Mouse (Mus musculus) heart, embryonic 14.5 days (tissue): ENCODE measurements around the gene Mum1. TPM values are rescaled to one million over a fixed set of nuclear protein-coding genes. Genes with fewer than 3 reads are reported as not detected.

Source experiments
- ATAC-seq: fragments of 200-750 bp; cut with Nextera tagmentation; 2 replicates; pipeline ENCODE4 v1.8.0; 2017; ENCODE audit warnings: low read depth, moderate TSS enrichment; ENCODE audit not compliant: insufficient number of reproducible peaks, insufficient read depth, low FRiP score
- H3K27ac ChIP-seq, 2 experiments: fragments of 200-500 bp in 1 of 2; fragments of 300-500 bp in 1 of 2; sonication (generic) in 1 of 2; replicated peaks in 1 of 2; 2 replicates each; pipeline ENCODE4 v1.5.1; 2012 to 2014; ENCODE audit warnings: low read depth in 2 of 2, low read length in 2 of 2, control low read depth in 1 of 2, mild to moderate bottlenecking in 1 of 2, mixed read lengths in 1 of 2; ENCODE audit not compliant: control insufficient read depth in 1 of 2, insufficient read depth in 1 of 2
- H3K27me3 ChIP-seq: fragments of 300-500 bp; sonication (generic); 2 replicates; pipeline ENCODE4 v1.6.1; 2014; ENCODE audit warnings: mild to moderate bottlenecking, low read length, control low read depth; ENCODE audit not compliant: control insufficient read depth, insufficient read depth
- H3K36me3 ChIP-seq: fragments of 300-500 bp; sonication (generic); 2 replicates; pipeline ENCODE4 v1.6.1; 2014; ENCODE audit warnings: mild to moderate bottlenecking, control low read depth, low read length, mixed read lengths; ENCODE audit not compliant: control insufficient read depth, insufficient read depth
- H3K4me1 ChIP-seq, 2 experiments: fragments of 200-500 bp in 1 of 2; fragments of 300-500 bp in 1 of 2; sonication (generic) in 1 of 2; 2 replicates each; pipeline ENCODE4 v1.6.1; 2012 to 2014; ENCODE audit warnings: low read length in 2 of 2, control low read depth in 1 of 2, mixed read lengths in 1 of 2; ENCODE audit not compliant: control insufficient read depth in 2 of 2, insufficient read depth in 2 of 2
- H3K4me2 ChIP-seq: fragments of 300-500 bp; sonication (generic); 2 replicates; pipeline ENCODE4 v1.6.1; 2014; ENCODE audit warnings: mild to moderate bottlenecking, low read length
- H3K4me3 ChIP-seq, 2 experiments: fragments of 200-500 bp in 1 of 2; fragments of 300-500 bp in 1 of 2; sonication (generic) in 1 of 2; 2 replicates each; pipeline ENCODE4 v1.5.1; 2012 to 2014; ENCODE audit warnings: low read length in 2 of 2, mild to moderate bottlenecking in 2 of 2, control low read depth in 1 of 2, low read depth in 1 of 2, moderate library complexity in 1 of 2; ENCODE audit not compliant: control insufficient read depth in 1 of 2, insufficient read depth in 1 of 2
- H3K9ac ChIP-seq: fragments of 300-500 bp; sonication (generic); 2 replicates; pipeline ENCODE4 v1.6.1; 2014; ENCODE audit warnings: mild to moderate bottlenecking, low read length
- H3K9me3 ChIP-seq: fragments of 300-500 bp; sonication (generic); 2 replicates; pipeline ENCODE4 v1.6.1; 2016; ENCODE audit warnings: low read length, control low read depth; ENCODE audit not compliant: control insufficient read depth
- WGBS: fragments of 180-500 bp; shearing (Covaris S2); extraction: QIAGEN DNeasy Blood & Tissue Kit; methylation state at CpG from one replicate; pipeline ENCODE4 v1.1.7; 2014; 5-methylcytosine and 5-hydroxymethylcytosine counted together
- polyA plus RNA-seq: library from polyadenylated mRNA; unstranded; fragments of >200 nt; fragmentation: Nextera tagmentation; extraction: Ambion mirVana; gene quantifications from 2 replicates; pipeline ENCODE4 v1.2.1, GENCODE M21; 2014

Mum1 gene
- polyA plus RNA-seq, 1 experiment from 2014 or later: 29.3 TPM

DNA sequence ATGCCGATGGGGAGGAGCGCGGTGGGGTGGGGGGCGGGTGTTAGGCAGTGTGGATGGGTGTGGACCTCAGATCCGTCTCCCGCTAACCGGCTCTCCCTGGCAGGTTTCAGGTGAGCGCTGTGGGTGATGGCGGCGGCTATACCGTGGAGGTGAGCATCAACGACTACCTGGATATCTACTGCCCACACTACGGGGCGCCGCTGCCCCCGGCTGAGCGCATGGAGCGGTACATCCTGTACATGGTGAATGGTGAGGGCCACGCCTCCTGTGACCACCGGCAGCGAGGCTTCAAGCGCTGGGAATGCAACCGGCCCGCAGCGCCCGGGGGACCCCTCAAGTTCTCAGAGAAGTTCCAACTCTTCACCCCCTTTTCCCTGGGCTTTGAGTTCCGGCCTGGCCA lies 39.6 kb upstream of the Mum1 start:
- WGBS: 44% methylated on average over 27 of the region's 27 CpGs
- Histone ChIP-seq H3K9ac (no peak overlapping the region), H3K27me3 (peaks cover 31% of the 10 kb centered on the region), H3K4me2 (no peak overlapping the region), H3K9me3 (no peaks in the 10 kb centered on the region), H3K4me3 (no peak overlapping the region), H3K27ac (no peak overlapping the region), H3K4me1 (peaks cover 0 to 16% of the 10 kb centered on the region in 2 experiments; a peak in 2 of 4 replicates), H3K36me3 (peaks cover 14% of the 10 kb centered on the region; the same call in 1 of the 2 replicates)
- no peak for ATAC-seq

DNA sequence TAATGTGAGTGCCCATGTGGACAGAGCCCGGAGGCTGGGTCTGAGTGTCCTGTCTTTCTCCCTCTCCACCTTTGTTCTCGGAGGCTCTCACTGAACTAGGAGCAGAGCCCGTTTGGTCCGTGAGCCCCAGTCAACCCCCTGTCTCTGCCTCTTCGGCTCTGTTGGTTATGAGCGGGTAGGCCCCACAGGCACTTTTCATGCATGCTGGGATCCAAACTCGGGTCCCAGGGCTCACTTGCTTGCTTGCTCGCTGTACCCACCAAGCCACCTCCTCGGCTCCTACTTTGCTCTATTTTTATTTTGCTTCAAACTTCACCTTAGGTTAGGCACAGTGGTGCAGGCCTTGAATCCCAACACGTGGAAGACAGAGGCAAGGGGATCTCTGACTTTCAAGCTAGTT lies 38.5 kb upstream of the Mum1 start:
- H3K36me3 ChIP-seq: peaks cover 14% of the 10 kb centered on the region; the same call in 1 of the 2 replicates
- no peak overlapping the region for H3K4me3 ChIP-seq
- ATAC-seq: no peak
- no peaks in the 10 kb centered on the region for H3K9me3 ChIP-seq
- WGBS: 91% methylated on average over 10 of the region's 10 CpGs
- peaks cover 0 to 16% of the 10 kb centered on the region in 2 experiments; a peak in 2 of 4 replicates for H3K4me1 ChIP-seq
- peaks cover 42% of the 10 kb centered on the region for H3K27me3 ChIP-seq
- H3K9ac ChIP-seq: no peak overlapping the region
- H3K4me2 ChIP-seq: no peak overlapping the region
- H3K27ac ChIP-seq: no peak overlapping the region

DNA sequence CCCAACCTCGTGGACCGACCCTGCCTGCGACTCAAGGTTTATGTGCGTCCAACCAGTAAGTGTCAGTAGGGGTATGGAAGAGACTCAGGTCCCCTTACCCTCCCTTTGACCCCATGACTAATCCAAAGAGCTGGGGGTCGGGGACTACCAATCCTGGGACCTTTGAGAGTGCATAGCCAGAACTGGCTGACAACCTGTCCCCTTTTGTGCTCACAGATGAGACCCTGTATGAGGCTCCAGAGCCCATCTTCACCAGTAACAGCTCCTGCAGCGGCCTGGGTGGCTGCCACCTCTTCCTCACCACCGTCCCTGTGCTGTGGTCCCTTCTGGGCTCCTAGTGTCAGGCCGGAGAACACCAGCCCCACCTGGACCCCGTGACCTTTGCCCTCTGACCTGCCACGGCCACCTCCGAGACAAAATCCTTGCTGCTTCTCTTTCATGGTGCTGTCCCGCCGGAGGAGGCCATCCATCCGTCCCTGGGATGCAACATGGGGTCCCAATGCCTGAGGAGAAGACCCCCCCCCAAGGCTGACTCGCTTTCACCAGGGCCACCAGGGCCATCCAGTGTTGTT lies 37.7 kb upstream of the Mum1 start:
- peaks cover 43% of the 10 kb centered on the region for H3K27me3 ChIP-seq

DNA sequence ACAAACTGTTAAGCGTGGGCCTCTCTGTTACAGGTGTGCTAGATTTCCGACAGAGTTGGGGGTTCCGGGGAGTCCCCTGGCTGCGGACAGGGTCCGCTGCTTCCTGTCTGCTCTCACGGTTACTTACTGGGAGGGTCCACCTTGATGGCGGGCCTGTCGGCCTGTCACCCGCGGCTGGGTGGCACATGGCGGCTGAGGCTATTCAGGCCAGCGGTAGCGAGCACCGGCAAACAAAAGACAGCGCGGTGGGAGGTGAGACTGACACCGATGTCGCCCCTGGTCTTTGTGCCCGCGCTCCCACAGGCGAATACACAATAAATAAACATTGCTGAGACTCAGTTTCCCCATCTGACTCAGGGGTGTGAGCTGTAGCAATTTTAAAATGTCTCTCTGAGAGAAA lies 36.2 kb upstream of the Mum1 start:
- H3K27me3 ChIP-seq: peaks cover 43% of the 10 kb centered on the region
- ATAC-seq: no peak
- H3K9me3 ChIP-seq: no peaks in the 10 kb centered on the region
- peak overlapping the region; percentile 90 for H3K4me2 ChIP-seq
- 4% methylated on average over 21 of the region's 21 CpGs for WGBS
- H3K9ac ChIP-seq: peak overlapping the region; percentile 62
- peak overlapping the region; percentile 44 to 49 for H3K4me3 ChIP-seq
- H3K27ac ChIP-seq: no peak overlapping the region
- peaks cover 14% of the 10 kb centered on the region; the same call in 1 of the 2 replicates for H3K36me3 ChIP-seq
- H3K4me1 ChIP-seq: peaks cover 0 to 16% of the 10 kb centered on the region in 2 experiments; a peak in 2 of 4 replicates

More for the DNA sequence above, 37.7 kb upstream of the Mum1 start:
- ATAC-seq: no peak
- Histone ChIP-seq H3K4me3 (no peak overlapping the region), H3K27ac (no peak overlapping the region), H3K36me3 (peaks cover 14% of the 10 kb centered on the region; the same call in 1 of the 2 replicates), H3K9me3 (no peaks in the 10 kb centered on the region), H3K4me2 (no peak overlapping the region), H3K9ac (no peak overlapping the region), H3K4me1 (peaks cover 0 to 16% of the 10 kb centered on the region in 2 experiments; a peak in 2 of 4 replicates)
- 89% methylated on average over 15 of the region's 15 CpGs for WGBS

DNA sequence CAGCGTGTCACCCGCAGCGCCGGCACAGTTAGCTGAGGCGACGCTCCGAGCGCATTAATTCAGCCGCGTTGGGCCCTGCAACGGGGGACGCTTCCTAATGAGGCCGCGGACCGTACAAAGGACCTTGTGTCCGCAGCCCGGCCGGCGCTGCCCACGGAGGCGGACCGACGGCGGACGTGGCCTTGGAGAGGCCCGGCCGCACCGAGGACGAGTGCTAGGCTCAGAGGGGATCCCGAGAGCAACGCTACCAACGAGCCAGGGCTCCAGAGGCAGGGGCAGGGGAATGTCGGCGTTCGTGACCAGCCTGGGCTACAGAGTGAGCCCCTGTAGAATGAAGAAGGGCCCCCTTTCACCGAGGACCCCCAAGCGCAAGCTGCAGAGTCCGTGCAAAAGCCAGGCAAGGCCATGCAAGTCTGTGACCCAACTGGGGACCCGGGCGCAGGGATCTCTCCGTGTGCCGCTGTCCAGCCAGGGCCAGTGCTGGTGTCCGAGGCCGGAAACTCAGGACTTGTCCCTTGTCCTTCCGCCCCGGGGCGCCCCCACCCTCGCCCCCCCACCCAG lies 35.7 kb upstream of the Mum1 start:
- under 1% methylated on average over 48 of the region's 48 CpGs for WGBS
- H3K4me2 ChIP-seq: peak overlapping the region; percentile 90
- no peaks in the 10 kb centered on the region for H3K9me3 ChIP-seq
- H3K4me3 ChIP-seq: peak overlapping the region; percentile 44 to 49
- no peak for ATAC-seq
- H3K9ac ChIP-seq: peak overlapping the region; percentile 62
- peaks cover 0 to 16% of the 10 kb centered on the region in 2 experiments; a peak in 2 of 4 replicates for H3K4me1 ChIP-seq
- peaks cover 14% of the 10 kb centered on the region; the same call in 1 of the 2 replicates for H3K36me3 ChIP-seq
- no peak overlapping the region for H3K27ac ChIP-seq
- H3K27me3 ChIP-seq: peaks cover 43% of the 10 kb centered on the region

DNA sequence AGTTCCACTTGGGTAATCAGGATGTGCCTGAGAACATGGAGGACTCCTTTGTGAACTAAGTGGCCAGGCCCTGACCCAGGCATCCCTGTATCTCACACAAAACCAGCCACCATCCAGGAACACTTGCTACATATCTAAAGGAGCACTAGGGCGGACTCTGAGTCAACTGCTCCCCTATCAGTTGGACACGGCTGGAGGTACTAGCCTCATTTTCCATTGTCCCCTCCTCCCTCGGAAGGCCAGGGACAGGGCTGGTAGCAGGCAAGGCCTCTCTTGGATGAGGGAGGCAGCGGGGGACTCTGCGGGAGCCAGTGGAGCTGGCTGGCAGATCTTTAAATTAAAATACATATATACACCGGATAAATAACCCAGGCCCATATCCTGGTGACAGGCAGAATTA lies 32.3 kb upstream of the Mum1 start:
- Histone ChIP-seq H3K27me3 (peaks cover 32% of the 10 kb centered on the region), H3K27ac (no peak overlapping the region), H3K9me3 (no peaks in the 10 kb centered on the region), H3K9ac (no peak overlapping the region), H3K4me2 (no peak overlapping the region), H3K36me3 (peaks cover 3% of the 10 kb centered on the region; the same call in 1 of the 2 replicates), H3K4me1 (peaks cover 0 to 12% of the 10 kb centered on the region in 2 experiments; a peak in 2 of 4 replicates), H3K4me3 (no peak overlapping the region)
- 49% methylated on average over 6 of the region's 6 CpGs for WGBS
- ATAC-seq: no peak

DNA sequence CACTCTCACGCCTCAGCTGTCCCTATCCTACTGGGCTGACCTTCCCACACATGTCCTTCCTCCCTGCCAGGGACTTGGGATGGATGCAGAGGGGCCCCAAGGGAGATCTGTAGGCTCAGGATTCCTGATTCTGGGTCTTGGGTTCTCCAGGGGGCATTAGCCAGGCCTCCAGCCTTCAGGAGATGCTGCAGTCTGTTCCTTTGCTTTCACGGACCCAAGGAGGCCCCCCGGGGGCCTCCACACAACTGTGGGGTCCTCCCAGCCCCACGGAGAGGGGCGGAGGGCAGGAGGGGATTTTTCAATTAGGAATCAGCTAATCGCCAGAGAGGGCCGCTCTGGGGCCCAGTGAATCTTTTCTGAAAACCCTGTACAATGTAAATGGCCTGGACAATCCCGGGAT lies 31.8 kb upstream of the Mum1 start:
- H3K27ac ChIP-seq: no peak overlapping the region
- WGBS: 65% methylated on average over 8 of the region's 8 CpGs
- H3K4me3 ChIP-seq: no peak overlapping the region
- H3K9ac ChIP-seq: no peak overlapping the region
- H3K4me2 ChIP-seq: no peak overlapping the region
- H3K9me3 ChIP-seq: no peaks in the 10 kb centered on the region
- no peak for ATAC-seq
- H3K27me3 ChIP-seq: peaks cover 27% of the 10 kb centered on the region
- H3K36me3 ChIP-seq: no peaks in the 10 kb centered on the region
- H3K4me1 ChIP-seq: peaks cover 0 to 12% of the 10 kb centered on the region in 2 experiments; a peak in 2 of 4 replicates
